Mouse (Mus musculus) CH12.LX (cell line): ENCODE data around the gene Tmem170b. TPM values are rescaled to one million over a fixed set of nuclear protein-coding genes. Genes with fewer than 3 reads are reported as not detected.

Experiments
- DNase-seq: peaks from one replicate; pipeline ENCODE4 v3.0.0-alpha.2; 2013; ENCODE audit errors: extremely low read depth
- H3K27ac ChIP-seq: 2 replicates; pipeline ENCODE4 v1.5.1; 2012; ENCODE audit warnings: low read depth, mild to moderate bottlenecking, control low read depth, moderate library complexity; ENCODE audit not compliant: insufficient read depth
- H3K27me3 ChIP-seq: replicated peaks from 2 replicates; pipeline ENCODE3; 2012; ENCODE audit warnings: inconsistent platforms
- H3K36me3 ChIP-seq, 2 experiments: replicated peaks in 1 of 2; 2 replicates each; pipeline versions ENCODE3 to v1.6.1; 2012; ENCODE audit warnings: inconsistent platforms in 1 of 2, low read length in 1 of 2, mild to moderate bottlenecking in 1 of 2, mixed read lengths in 1 of 2, moderate library complexity in 1 of 2; ENCODE audit not compliant: control insufficient read depth in 1 of 2, insufficient read depth in 1 of 2
- H3K4me1 ChIP-seq, 2 experiments: 2 replicates each; pipeline ENCODE4 v1.6.1; 2012; ENCODE audit warnings: inconsistent platforms in 1 of 2, moderate library complexity in 1 of 2; ENCODE audit not compliant: insufficient read depth in 2 of 2, control insufficient read depth in 1 of 2
- H3K4me2 ChIP-seq: 2 replicates; pipeline ENCODE4 v1.6.1; 2012; ENCODE audit warnings: low read depth, mild to moderate bottlenecking, control low read depth; ENCODE audit not compliant: poor library complexity, insufficient read depth, severe bottlenecking
- H3K4me3 ChIP-seq, 3 experiments: fragments of 150-350 bp in 1 of 3; sonication (generic) in 1 of 3; replicated peaks in 1 of 3; 2 replicates each; pipeline versions ENCODE3 to v1.5.1; 2011 to 2012; ENCODE audit warnings: low read depth in 2 of 3, low read length in 2 of 3, mild to moderate bottlenecking in 2 of 3, moderate library complexity in 2 of 3, control low read depth in 1 of 3, improper control_type of control experiment in 1 of 3, inconsistent platforms in 1 of 3, mixed read lengths in 1 of 3; ENCODE audit not compliant: poor library complexity in 1 of 3
- H3K79me2 ChIP-seq: replicated peaks from 2 replicates; pipeline ENCODE4 v1.6.1; 2012; ENCODE audit warnings: mild to moderate bottlenecking, moderate library complexity; ENCODE audit not compliant: control insufficient read depth, poor library complexity, insufficient read depth, severe bottlenecking; ENCODE audit errors: extremely low read depth
- H3K9ac ChIP-seq: 2 replicates; pipeline ENCODE4 v1.6.1; 2012; ENCODE audit warnings: low read depth, mild to moderate bottlenecking, control low read depth, moderate library complexity; ENCODE audit not compliant: insufficient read depth
- H3K9me3 ChIP-seq: replicated peaks from 2 replicates; pipeline ENCODE3; 2012; ENCODE audit warnings: low read length, inconsistent platforms, mixed read lengths
- BHLHE40 ChIP-seq: IDR thresholded peaks from 2 replicates; pipeline ENCODE4 v1.6.1; 2011; ENCODE audit warnings: mild to moderate bottlenecking, low read depth, low read length, improper control_type of control experiment
- CTCF ChIP-seq, 2 experiments: IDR thresholded peaks in 1 of 2; conservative IDR thresholded peaks in 1 of 2; 2 replicates each; pipeline ENCODE4 v1.5.1; 2011 to 2012; ENCODE audit warnings: low read depth in 2 of 2, low read length in 2 of 2, improper control_type of control experiment in 1 of 2, inconsistent platforms in 1 of 2, mild to moderate bottlenecking in 1 of 2, moderate library complexity in 1 of 2
- E2F4 ChIP-seq: IDR thresholded peaks from 2 replicates; pipeline ENCODE4 v1.6.1; 2011; ENCODE audit warnings: low read depth, low read length, improper control_type of control experiment; ENCODE audit not compliant: insufficient replicate concordance
- ELF1 ChIP-seq: IDR thresholded peaks from 2 replicates; pipeline ENCODE4 v1.6.1; 2014; ENCODE audit warnings: low read depth, mild to moderate bottlenecking, inconsistent platforms, low read length, improper control_type of control experiment
- HCFC1 ChIP-seq: IDR thresholded peaks from 2 replicates; pipeline ENCODE4 v1.6.1; 2012; ENCODE audit warnings: low read depth, mild to moderate bottlenecking, inconsistent platforms, low read length, improper control_type of control experiment
- JUN ChIP-seq: IDR thresholded peaks from 2 replicates; pipeline ENCODE4 v1.6.1; 2011; ENCODE audit warnings: low read depth, mild to moderate bottlenecking, low read length, improper control_type of control experiment, moderate library complexity; ENCODE audit not compliant: insufficient read depth
- KAT2A ChIP-seq: IDR thresholded peaks from 2 replicates; pipeline ENCODE4 v1.6.1; 2012; ENCODE audit warnings: low read length, improper control_type of control experiment, inconsistent platforms; ENCODE audit not compliant: insufficient replicate concordance
- MAFK ChIP-seq: IDR thresholded peaks from 2 replicates; pipeline ENCODE4 v1.6.1; 2011; ENCODE audit warnings: low read length, improper control_type of control experiment; ENCODE audit not compliant: insufficient replicate concordance
- MAX ChIP-seq: IDR thresholded peaks from 2 replicates; pipeline ENCODE4 v1.6.1; 2011; ENCODE audit warnings: low read length, improper control_type of control experiment
- MAZ ChIP-seq: IDR thresholded peaks from 2 replicates; pipeline ENCODE4 v1.6.1; 2012; ENCODE audit warnings: low read depth, mild to moderate bottlenecking, inconsistent platforms, low read length, improper control_type of control experiment, moderate library complexity
- MXI1 ChIP-seq: IDR thresholded peaks from 2 replicates; pipeline ENCODE4 v1.6.1; 2011; ENCODE audit warnings: mild to moderate bottlenecking, low read depth, low read length, improper control_type of control experiment
- NELFE ChIP-seq: IDR thresholded peaks from 2 replicates; pipeline ENCODE4 v1.6.1; 2011; ENCODE audit warnings: low read depth, low read length, improper control_type of control experiment
- POLR2A ChIP-seq: IDR thresholded peaks from 2 replicates; pipeline ENCODE4 v1.6.1; 2011; ENCODE audit warnings: low read depth, mild to moderate bottlenecking, improper control_type of control experiment, low read length
- POLR2AphosphoS2 ChIP-seq: IDR thresholded peaks from 2 replicates; pipeline ENCODE4 v1.6.1; 2011; ENCODE audit warnings: low read depth, low read length, improper control_type of control experiment
- SMC3 ChIP-seq: IDR thresholded peaks from 2 replicates; pipeline ENCODE4 v1.6.1; 2011; ENCODE audit warnings: low read depth, low read length, improper control_type of control experiment
- UBTF ChIP-seq: IDR thresholded peaks from 2 replicates; pipeline ENCODE4 v1.6.1; 2012; ENCODE audit warnings: low read depth, mild to moderate bottlenecking, inconsistent platforms, low read length, improper control_type of control experiment, moderate library complexity
- ZKSCAN1 ChIP-seq: IDR thresholded peaks from 2 replicates; pipeline ENCODE4 v1.6.1; 2012; ENCODE audit warnings: low read depth, inconsistent platforms, low read length, improper control_type of control experiment, borderline replicate concordance
- dilution Hi-C: fragments of 300-500 bp; cut with MboI; formaldehyde crosslinking; loops from 2 replicates; pipeline ENCODE4 v1.14.3; 2020; ENCODE audit warnings: low sequenced_read_pairs; ENCODE audit not compliant: extremely low pct_unique_long_range_greater_than_20kb, extremely low pct_ligation_motif_present
- in situ Hi-C: fragments of 300-500 bp; cut with MboI; formaldehyde crosslinking; loops from 3 replicates; pipeline ENCODE4 v1.14.3; 2019; ENCODE audit warnings: low sequenced_read_pairs, low pct_ligation_motif_present, low pct_unique_long_range_greater_than_20kb, mixed read lengths
- polyA plus RNA-seq: library from polyadenylated mRNA; unstranded; fragments of >175 nt; gene quantifications from 2 replicates; pipeline ENCODE4 v1.2.1, GENCODE M21; 2012; ENCODE audit warnings: low read depth; ENCODE audit not compliant: insufficient read length
- total RNA-seq, 2 experiments: library from RNA; depleted of rRNA; stranded (reverse); fragments of 300-350 nt in 1 of 2; fragments of >200 nt in 1 of 2; gene quantifications; 2 replicates each; pipeline ENCODE4 v1.2.3; 2012 to 2014

The Tmem170b gene
- total and polyA plus RNA-seq, 3 experiments, result 5.0 to 5.9 (median 5.5) TPM

DNA sequence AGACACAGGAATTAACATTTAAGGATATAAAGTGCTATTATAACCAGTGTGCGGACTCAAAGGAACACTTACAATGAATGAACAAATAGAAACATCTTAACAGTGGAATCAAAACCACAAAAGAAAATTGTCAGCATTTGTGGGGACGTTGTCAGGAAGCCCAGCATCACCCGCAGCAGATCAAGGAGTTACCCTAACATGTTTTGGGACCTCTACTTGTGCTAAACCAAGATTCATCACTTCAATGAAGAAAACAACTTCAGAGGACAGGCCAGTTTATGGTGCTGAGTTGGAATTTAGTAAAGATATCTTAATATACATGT, 21.4 kb upstream of the Tmem170b start:
- Histone ChIP-seq H3K79me2 (no peaks in the 10 kb centered on the region), H3K36me3 (no peaks in the 10 kb centered on the region), H3K4me2 (no peak overlapping the region), H3K4me1 (peaks cover 0 to 10% of the 10 kb centered on the region in 2 experiments; a peak in 2 of 4 replicates), H3K27ac (no peak overlapping the region), H3K9ac (no peak overlapping the region), H3K4me3 (no peak overlapping the region), H3K27me3 (no peaks in the 10 kb centered on the region), H3K9me3 (peaks cover 11% of the 10 kb centered on the region)
- TF ChIP-seq SMC3 (no peak), HCFC1 (no peak)
- no peak for DNase-seq
- dilution Hi-C loops, result no loop called here
- in situ Hi-C loops, result loop anchor here (25.0 kb wide), 1 partner anchor 572 kb away; the partner anchor contains the start of genes Pak1ip1 and Tmem14c

DNA sequence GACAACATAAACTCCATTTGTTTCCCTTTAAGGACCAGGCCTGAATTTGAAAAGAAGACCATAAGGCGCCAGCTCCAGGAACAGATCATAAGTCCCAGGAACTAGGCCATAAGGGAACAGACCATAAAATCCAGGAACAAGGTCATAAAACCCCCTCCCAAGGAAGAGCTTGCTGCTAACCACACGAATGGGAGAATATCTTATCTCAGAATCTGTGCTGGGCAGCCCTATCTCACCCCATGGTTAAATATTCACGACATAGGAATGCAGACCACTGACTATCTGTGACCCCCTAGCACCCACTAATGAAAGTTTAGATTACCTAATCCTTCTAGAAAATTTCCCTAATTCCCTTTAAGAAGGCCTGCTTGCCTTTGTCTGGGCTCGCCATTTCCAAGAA, 20.8 kb upstream of the Tmem170b start:
- no peak for DNase-seq
- H3K4me1 ChIP-seq, result peaks cover 0 to 10% of the 10 kb centered on the region in 2 experiments; a peak in 2 of 4 replicates
- TF ChIP-seq NELFE (no peak), E2F4 (no peak), UBTF (no peak), SMC3 (no peak), ZKSCAN1 (no peak), MAZ (no peak), BHLHE40 (no peak), MAFK (no peak), POLR2A (no peak), KAT2A (no peak), HCFC1 (no peak), JUN (no peak), ELF1 (no peak), MAX (no peak), CTCF (conservative IDR thresholded peaks at IDR 0.05 in 1 of 2, IDR thresholded peaks at IDR 0.05 in 1 of 2; ENCODE audit: low read depth in 2 of 2, low read length in 2 of 2) (no peak), POLR2AphosphoS2 (no peak), MXI1 (no peak)
- TF ChIP-seq, all 38 proteins: peak for 0
- Histone ChIP-seq H3K4me2 (no peak overlapping the region), H3K4me3 (no peak overlapping the region), H3K9me3 (peaks cover 11% of the 10 kb centered on the region), H3K36me3 (no peaks in the 10 kb centered on the region), H3K27ac (no peak overlapping the region), H3K27me3 (no peaks in the 10 kb centered on the region), H3K79me2 (no peaks in the 10 kb centered on the region), H3K9ac (no peak overlapping the region)
- dilution Hi-C loops (no loop called here), in situ Hi-C loops (loop anchor here (25.0 kb wide), 1 partner anchor 573 kb away; the partner anchor contains the start of genes Pak1ip1 and Tmem14c)
